Mouse (Mus musculus): ENCODE results near the gene Pqbp1. TPM values are rescaled to one million over a fixed set of nuclear protein-coding genes. Genes with fewer than 3 reads are reported as not detected.

The Pqbp1 gene
- polyA plus RNA-seq (2014; fragmentation: Illumina TruSeq; extraction: RNeasy Lipid Tissue Mini Kit (QIAGEN cat#74804); ENCODE audit: low read depth, low replicate concordance): 13.4 TPM

GRCm38 (mm10) chrX:7898880-7899874, at the start of gene Pqbp1, which contains the start of gene Timm17b:
Gene Pqbp1, minus strand, starts transcription at chrX:7899269.
Gene Timm17b, plus strand, starts transcription at chrX:7899357.

GRCm38 (mm10) chrX:7947108-7947899, 48.2 kb upstream of the Pqbp1 start, which contains the start of gene Hdac6:
Gene Hdac6, minus strand, starts transcription at chrX:7947889.

GRCm38 (mm10) chrX:7928270-7928790, 29.3 kb upstream of the Pqbp1 start, which contains the start of gene Eras:
Gene Eras, minus strand, starts transcription at chrX:7928607.

GRCm38 (mm10) chrX:7919601-7920383, 20.7 kb upstream of the Pqbp1 start, which contains the start of gene Pcsk1n:
Gene Pcsk1n, plus strand, starts transcription at chrX:7919822.

GRCm38 (mm10) chrX:7909242-7909641, 10.2 kb upstream of the Pqbp1 start, which contains the start of gene Gm10490:
Gene Gm10490, plus strand, starts transcription at chrX:7909542.

GRCm38 (mm10) chrX:7907735-7908134, 8.7 kb upstream of the Pqbp1 start, which contains the start of gene Gm10491:
Gene Gm10491, minus strand, starts transcription at chrX:7907835.

GRCm38 (mm10) chrX:7883841-7884567, 15.1 kb downstream of the Pqbp1 start, which contains the start of gene Slc35a2:
Gene Slc35a2, plus strand, starts transcription at chrX:7884028.

GRCm38 (mm10) chrX:7878007-7878419, 21.1 kb downstream of the Pqbp1 start, which contains the start of gene Pim2:
Gene Pim2, plus strand, starts transcription at chrX:7878262.

Other genes starting within 250 kb of the Pqbp1 start
- 2.7 TPM for gene Prickle3, start 242.0 kb downstream of the Pqbp1 start, polyA plus RNA-seq (2014; fragmentation: Illumina TruSeq; extraction: RNeasy Lipid Tissue Mini Kit (QIAGEN cat#74804); ENCODE audit: low read depth, low replicate concordance)
- gene Plp2, start 227.9 kb downstream of the Pqbp1 start, polyA plus RNA-seq (2014; fragmentation: Illumina TruSeq; extraction: RNeasy Lipid Tissue Mini Kit (QIAGEN cat#74804); ENCODE audit: low read depth, low replicate concordance): 1.5 TPM
- gene Magix, start 218.0 kb downstream of the Pqbp1 start, polyA plus RNA-seq (2014; fragmentation: Illumina TruSeq; extraction: RNeasy Lipid Tissue Mini Kit (QIAGEN cat#74804); ENCODE audit: low read depth, low replicate concordance): 4.8 TPM
- 18.2 TPM for gene Gpkow, start 202.1 kb downstream of the Pqbp1 start, polyA plus RNA-seq (2014; fragmentation: Illumina TruSeq; extraction: RNeasy Lipid Tissue Mini Kit (QIAGEN cat#74804); ENCODE audit: low read depth, low replicate concordance)
- gene Wdr45, start 184.9 kb downstream of the Pqbp1 start, polyA plus RNA-seq (2014; fragmentation: Illumina TruSeq; extraction: RNeasy Lipid Tissue Mini Kit (QIAGEN cat#74804); ENCODE audit: low read depth, low replicate concordance): 12.3 TPM
- gene Gm45208, start 177.0 kb downstream of the Pqbp1 start, polyA plus RNA-seq (2014; fragmentation: Illumina TruSeq; extraction: RNeasy Lipid Tissue Mini Kit (QIAGEN cat#74804); ENCODE audit: low read depth, low replicate concordance): not detected
- 2.0 TPM for gene Praf2, start 170.8 kb downstream of the Pqbp1 start, polyA plus RNA-seq (2014; fragmentation: Illumina TruSeq; extraction: RNeasy Lipid Tissue Mini Kit (QIAGEN cat#74804); ENCODE audit: low read depth, low replicate concordance)
- gene Ccdc120, start 148.4 kb downstream of the Pqbp1 start, polyA plus RNA-seq (2014; fragmentation: Illumina TruSeq; extraction: RNeasy Lipid Tissue Mini Kit (QIAGEN cat#74804); ENCODE audit: low read depth, low replicate concordance): 0.26 TPM
- 4.8 TPM for gene Tfe3, start 136.7 kb downstream of the Pqbp1 start, polyA plus RNA-seq (2014; fragmentation: Illumina TruSeq; extraction: RNeasy Lipid Tissue Mini Kit (QIAGEN cat#74804); ENCODE audit: low read depth, low replicate concordance)
- 16.7 TPM for gene Gripap1, start 109.5 kb downstream of the Pqbp1 start, polyA plus RNA-seq (2014; fragmentation: Illumina TruSeq; extraction: RNeasy Lipid Tissue Mini Kit (QIAGEN cat#74804); ENCODE audit: low read depth, low replicate concordance)
- gene Kcnd1, start 77.0 kb downstream of the Pqbp1 start, polyA plus RNA-seq (2014; fragmentation: Illumina TruSeq; extraction: RNeasy Lipid Tissue Mini Kit (QIAGEN cat#74804); ENCODE audit: low read depth, low replicate concordance): not detected
- gene Otud5, start 57.9 kb downstream of the Pqbp1 start, polyA plus RNA-seq (2014; fragmentation: Illumina TruSeq; extraction: RNeasy Lipid Tissue Mini Kit (QIAGEN cat#74804); ENCODE audit: low read depth, low replicate concordance): 24.3 TPM
- gene Pim2, start 21.0 kb downstream of the Pqbp1 start, polyA plus RNA-seq (2014; fragmentation: Illumina TruSeq; extraction: RNeasy Lipid Tissue Mini Kit (QIAGEN cat#74804); ENCODE audit: low read depth, low replicate concordance): 2.3 TPM
- 3.7 TPM for gene Slc35a2, start 15.2 kb downstream of the Pqbp1 start, polyA plus RNA-seq (2014; fragmentation: Illumina TruSeq; extraction: RNeasy Lipid Tissue Mini Kit (QIAGEN cat#74804); ENCODE audit: low read depth, low replicate concordance)
- gene Timm17b, start 88 bp upstream of the Pqbp1 start, polyA plus RNA-seq (2014; fragmentation: Illumina TruSeq; extraction: RNeasy Lipid Tissue Mini Kit (QIAGEN cat#74804); ENCODE audit: low read depth, low replicate concordance): 4.2 TPM
- gene Gm10491, start 8.6 kb upstream of the Pqbp1 start, polyA plus RNA-seq (2014; fragmentation: Illumina TruSeq; extraction: RNeasy Lipid Tissue Mini Kit (QIAGEN cat#74804); ENCODE audit: low read depth, low replicate concordance): not detected
- gene Gm10490, start 10.3 kb upstream of the Pqbp1 start, polyA plus RNA-seq (2014; fragmentation: Illumina TruSeq; extraction: RNeasy Lipid Tissue Mini Kit (QIAGEN cat#74804); ENCODE audit: low read depth, low replicate concordance): not detected
- not detected for gene Pcsk1n, start 20.6 kb upstream of the Pqbp1 start, polyA plus RNA-seq (2014; fragmentation: Illumina TruSeq; extraction: RNeasy Lipid Tissue Mini Kit (QIAGEN cat#74804); ENCODE audit: low read depth, low replicate concordance)
- gene Eras, start 29.3 kb upstream of the Pqbp1 start, polyA plus RNA-seq (2014; fragmentation: Illumina TruSeq; extraction: RNeasy Lipid Tissue Mini Kit (QIAGEN cat#74804); ENCODE audit: low read depth, low replicate concordance): not detected
- gene Hdac6, start 48.6 kb upstream of the Pqbp1 start, polyA plus RNA-seq (2014; fragmentation: Illumina TruSeq; extraction: RNeasy Lipid Tissue Mini Kit (QIAGEN cat#74804); ENCODE audit: low read depth, low replicate concordance): 2.6 TPM
- not detected for gene Gata1, start 78.8 kb upstream of the Pqbp1 start, polyA plus RNA-seq (2014; fragmentation: Illumina TruSeq; extraction: RNeasy Lipid Tissue Mini Kit (QIAGEN cat#74804); ENCODE audit: low read depth, low replicate concordance)
- gene Glod5, start 119.2 kb upstream of the Pqbp1 start, polyA plus RNA-seq (2014; fragmentation: Illumina TruSeq; extraction: RNeasy Lipid Tissue Mini Kit (QIAGEN cat#74804); ENCODE audit: low read depth, low replicate concordance): 0.93 TPM
- 3.0 TPM for gene Suv39h1, start 175.5 kb upstream of the Pqbp1 start, polyA plus RNA-seq (2014; fragmentation: Illumina TruSeq; extraction: RNeasy Lipid Tissue Mini Kit (QIAGEN cat#74804); ENCODE audit: low read depth, low replicate concordance)
- gene Was, start 191.2 kb upstream of the Pqbp1 start, polyA plus RNA-seq (2014; fragmentation: Illumina TruSeq; extraction: RNeasy Lipid Tissue Mini Kit (QIAGEN cat#74804); ENCODE audit: low read depth, low replicate concordance): 0.48 TPM
- 17.7 TPM for gene Wdr13, start 233.6 kb upstream of the Pqbp1 start, polyA plus RNA-seq (2014; fragmentation: Illumina TruSeq; extraction: RNeasy Lipid Tissue Mini Kit (QIAGEN cat#74804); ENCODE audit: low read depth, low replicate concordance)
- 91.4 TPM for gene Rbm3, start 246.6 kb upstream of the Pqbp1 start, polyA plus RNA-seq (2014; fragmentation: Illumina TruSeq; extraction: RNeasy Lipid Tissue Mini Kit (QIAGEN cat#74804); ENCODE audit: low read depth, low replicate concordance)